Mouse (Mus musculus) thymus, adult 2 months (tissue): ENCODE data around the gene 2010005H15Rik.

Experiments
- CTCF ChIP-seq: fragments of 200-500 bp; IDR thresholded peaks from 2 replicates; pipeline ENCODE4 v1.5.1; 2012; ENCODE audit warnings: mild to moderate bottlenecking, control low read depth, low read length, moderate library complexity, borderline replicate concordance; ENCODE audit not compliant: control insufficient read depth, poor library complexity, insufficient read depth; ENCODE audit errors: extremely low read depth
- POLR2A ChIP-seq: fragments of 200-500 bp; IDR thresholded peaks from 2 replicates; pipeline ENCODE4 v1.6.1; 2012; ENCODE audit warnings: mild to moderate bottlenecking, low read length, control low read depth, moderate library complexity; ENCODE audit not compliant: control insufficient read depth, poor library complexity, insufficient read depth; ENCODE audit errors: extremely low read depth

- TF ChIP-seq CTCF (no peak), POLR2A (no peak)
Measured at GRCm38 (mm10) chr16:36203846-36204245, 17.4 kb upstream of the 2010005H15Rik start.
